Mouse (Mus musculus): ENCODE data around the gene Kcnq5. TPM values are rescaled to one million over a fixed set of nuclear protein-coding genes. Genes with fewer than 3 reads are reported as not detected.
"Not testable (repeated sequence)": the region's sequence is repeated elsewhere in the genome, so short reads cannot be mapped to it uniquely, and the experiment has no call there.

Gene Kcnq5
- total RNA-seq, 2 experiments from 2014 or later = 4.7 to 5.7 TPM

GRCm38 (mm10) chr1:21391138-21391671 lies 570.5 kb downstream of the Kcnq5 start:
- ATAC-seq (replicated peaks; ENCODE audit: poor library complexity, severe bottlenecking) = no peak

DNA sequence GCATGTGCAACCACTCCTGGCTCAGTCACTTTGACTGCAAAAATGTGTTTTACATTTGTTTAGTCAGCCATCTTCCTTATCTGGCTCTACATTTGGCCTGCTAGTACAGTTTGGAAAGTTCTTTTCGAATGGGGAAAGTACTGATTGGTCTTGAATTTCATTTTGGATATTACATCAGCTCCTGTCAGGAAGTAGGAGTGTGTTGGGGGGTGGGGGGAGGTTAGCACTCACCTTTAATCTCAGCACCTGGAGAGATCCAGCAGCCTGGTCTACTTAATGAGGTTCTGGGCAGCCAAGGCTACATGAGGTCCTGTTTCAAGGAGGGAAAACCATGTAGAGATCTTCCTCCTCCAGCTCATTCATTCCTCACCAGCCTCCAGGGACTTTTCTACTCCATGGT lies 578.5 kb downstream of the Kcnq5 start, which contains the start of gene Khdc1b:
Gene Khdc1b, plus strand, starts transcription at position 301 of the 400 bp plus-strand sequence.
- ATAC-seq (replicated peaks; ENCODE audit: poor library complexity, severe bottlenecking) = no peak

GRCm38 (mm10) chr1:21368031-21368430 lies 593.7 kb downstream of the Kcnq5 start, which contains the start of gene Khdc1c:
TSS of gene Khdc1c (plus strand) at chr1:21368331.
- not testable (repeated sequence) for ATAC-seq (replicated peaks; ENCODE audit: poor library complexity, severe bottlenecking)

DNA sequence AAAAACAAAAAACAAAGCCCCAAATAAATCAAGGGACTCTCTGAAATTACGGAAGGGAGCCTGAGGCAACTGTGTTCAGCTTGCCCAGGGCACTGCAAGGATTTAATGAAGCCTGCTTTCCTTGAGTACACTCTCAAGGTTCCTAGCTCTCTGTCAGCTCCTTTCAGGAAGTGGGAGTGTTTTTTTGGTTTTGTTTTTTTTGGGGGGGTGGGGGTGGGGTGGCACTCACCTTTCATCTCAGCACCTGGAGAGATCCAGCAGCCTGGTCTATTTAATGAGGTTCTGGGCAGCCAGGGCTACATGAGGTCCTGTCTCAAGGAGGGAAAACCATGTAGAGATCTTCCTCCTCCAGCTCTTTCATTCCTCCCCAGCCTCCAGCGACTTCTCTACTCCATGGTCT lies 612.4 kb downstream of the Kcnq5 start, which contains the start of gene Khdc1a:
Gene Khdc1a, plus strand, starts transcription at position 301 of the 400 bp plus-strand sequence.
- no peak for ATAC-seq (replicated peaks; ENCODE audit: poor library complexity, severe bottlenecking)
